Mouse (Mus musculus): ENCODE measurements around the gene Twsg1.

The Twsg1 gene

GRCm38 (mm10) chr17:65885697-65886529, 65.1 kb downstream of the Twsg1 start, which contains the start of gene Ralbp1:
TSS of gene Ralbp1 (minus strand) at chr17:65885798.
- peak; percentile 51 for DNase-seq

GRCm38 (mm10) chr17:65885398-65885696, 65.7 kb downstream of the Twsg1 start:
- no peak for DNase-seq

- peak; percentile 99 for DNase-seq
Observed at GRCm38 (mm10) chr17:65884691-65885397, 66.2 kb downstream of the Twsg1 start.

GRCm38 (mm10) chr17:65884061-65884669, 66.9 kb downstream of the Twsg1 start:
- peak; percentile 43 for DNase-seq

GRCm38 (mm10) chr17:65877026-65877425, 74.0 kb downstream of the Twsg1 start:
- no peak for DNase-seq

GRCm38 (mm10) chr17:65873834-65874233, 77.2 kb downstream of the Twsg1 start:
- DNase-seq = no peak

GRCm38 (mm10) chr17:65873156-65873555, 77.9 kb downstream of the Twsg1 start:
- DNase-seq = no peak

GRCm38 (mm10) chr17:65872652-65873051, 78.4 kb downstream of the Twsg1 start:
- peak; percentile 78 for DNase-seq

- DNase-seq = no peak
Observed at GRCm38 (mm10) chr17:65872051-65872450, 79.0 kb downstream of the Twsg1 start.
